In genomic region chr8:121584730-121585129, GRCm38 (mm10) we compare ENCODE assay signal across 8 mouse cellular contexts. TPM values are rescaled to one million over a fixed set of nuclear protein-coding genes. Genes with fewer than 3 reads are reported as not detected.
A peak's percentile ranks its signal among the peaks of the same experiment; 100 is the strongest.
DNase-seq lines count a peak whose midpoint lies in the region; ATAC-seq and TF ChIP-seq lines count a peak whose summit lies in the region.

No protein-coding gene starts in this region.

- H3K27ac ChIP-seq in cortical plate, adult 2 months (ENCODE audit: insufficient read depth, low read length): no peak overlapping the region
- peak overlapping the region; percentile 66; the same call in 1 of the 2 replicates for H3K27ac ChIP-seq in hindbrain, embryonic 16.5 days (ENCODE audit: low read depth, low read length)

- no peak for TF ChIP-seq CTCF in lung, adult 2 months (IDR thresholded peaks at IDR 0.05; ENCODE audit: insufficient read depth, low read length)
- no peak for TF ChIP-seq CTCF in cortical plate, adult 2 months (IDR thresholded peaks at IDR 0.05; ENCODE audit: extremely low read depth, insufficient read depth, low read length)

- H3K79me2 ChIP-seq in myocyte (ENCODE audit: control insufficient read depth, insufficient read depth): no peaks in the 10 kb centered on the region

- H3K4me3 ChIP-seq in lung, adult 2 months (replicated peaks; ENCODE audit: extremely low read depth, low read depth, low read length): peak overlapping the region; percentile 26
- peak overlapping the region; percentile 47 for H3K4me3 ChIP-seq in cortical plate, adult 2 months (ENCODE audit: insufficient read depth, low read length)
- peak overlapping the region; percentile 58 for H3K4me3 ChIP-seq in hindbrain, embryonic 16.5 days (ENCODE audit: low read length)
- peak overlapping the region; percentile 31 for H3K4me3 ChIP-seq in myocyte

- no peak overlapping the region; the same call in 1 of the 2 replicates for H3K9ac ChIP-seq in hindbrain, embryonic 16.5 days (ENCODE audit: low read depth, low read length)

- H3K36me3 ChIP-seq in hindbrain, embryonic 16.5 days (ENCODE audit: control insufficient read depth, insufficient read depth, low read length): no peaks in the 10 kb centered on the region
- no peaks in the 10 kb centered on the region for H3K36me3 ChIP-seq in myocyte (ENCODE audit: control insufficient read depth, insufficient read depth)

- H3K9me3 ChIP-seq in hindbrain, embryonic 16.5 days (ENCODE audit: control insufficient read depth, low read length): no peaks in the 10 kb centered on the region

- intact Hi-C loops in gastrocnemius, postnatal 14 days (cut with DNase I; ENCODE audit: low total_unique reads): no loop called here
- intact Hi-C loops in left cerebral cortex, postnatal 4 days (cut with DNase I): no loop called here

- H3K4me1 ChIP-seq in lung, adult 2 months (ENCODE audit: control insufficient read depth, insufficient read depth, low read length): peaks cover 11% of the 10 kb centered on the region
- H3K4me1 ChIP-seq in cortical plate, adult 2 months (ENCODE audit: control insufficient read depth, insufficient read depth, low read length): no peaks in the 10 kb centered on the region
- H3K4me1 ChIP-seq in hindbrain, embryonic 16.5 days (ENCODE audit: control insufficient read depth, insufficient read depth, low read depth, low read length): peaks cover 4% of the 10 kb centered on the region

- peak overlapping the region; percentile 51 for H3ac ChIP-seq in myocyte (ENCODE audit: control insufficient read depth, insufficient read length)

- TF ChIP-seq POLR2A in lung, adult 2 months (IDR thresholded peaks at IDR 0.05; ENCODE audit: borderline replicate concordance, extremely low read depth, low read depth, low read length): no peak
- TF ChIP-seq POLR2A in cortical plate, adult 2 months (IDR thresholded peaks at IDR 0.05; ENCODE audit: extremely low read depth, insufficient read depth, low read length): no peak
- TF ChIP-seq POLR2A in myocyte (IDR thresholded peaks at IDR 0.05; ENCODE audit: insufficient read length, low read depth): no peak

- WGBS in lung, adult 2 months: 38% methylated on average over 13 of the region's 13 CpGs
- WGBS in hindbrain, embryonic 16.5 days: 54% methylated on average over 13 of the region's 13 CpGs

- no peak for ATAC-seq in hindbrain, embryonic 16.5 days

- no peak for DNase-seq in lung, adult 2 months
- no peak for DNase-seq in lung, postnatal 36 days
- DNase-seq in gastrocnemius, postnatal 14 days: no peak
- DNase-seq in right cerebral cortex, adult 18-20 months: no peak
- DNase-seq in left cerebral cortex, postnatal 4 days: no peak

- H3K4me2 ChIP-seq in hindbrain, embryonic 16.5 days (ENCODE audit: low read length): peak overlapping the region; percentile 68
- H3K4me2 ChIP-seq in myocyte (ENCODE audit: low read depth): peak overlapping the region; percentile 79

- no peaks in the 10 kb centered on the region for H3K27me3 ChIP-seq in hindbrain, embryonic 16.5 days (replicated peaks; ENCODE audit: control insufficient read depth, insufficient read depth, low read length)
- H3K27me3 ChIP-seq in myocyte (ENCODE audit: control insufficient read depth, insufficient read depth, insufficient read length): no peaks in the 10 kb centered on the region

TF ChIP-seq in myocyte, 11 proteins besides CTCF, POLR2A, EP300 and RAD21:
- TF ChIP-seq MYOG (IDR thresholded peaks at IDR 0.05; ENCODE audit: control insufficient read depth in 1 of 3, insufficient read depth in 1 of 3, insufficient read length in 2 of 3, low read depth in 2 of 3) (no peak), E2F4 (IDR thresholded peaks at IDR 0.05; ENCODE audit: insufficient read depth) (no peak), POLR2AphosphoS2 (IDR thresholded peaks at IDR 0.05; ENCODE audit: insufficient read length, low read depth) (no peak), CEBPB (IDR thresholded peaks at IDR 0.05; ENCODE audit: insufficient read depth, poor library complexity, severe bottlenecking) (no peak), SRF (IDR thresholded peaks at IDR 0.05; ENCODE audit: control insufficient read depth, insufficient read length, low read depth) (no peak), TCF3 (IDR thresholded peaks at IDR 0.05; ENCODE audit: insufficient read length, low read depth) (no peak)

RNA-seq across cellular contexts. Expression of gene Map1lc3b, which starts 5.4 kb away (rescaled TPM):
- polyA plus RNA-seq in lung, adult 2 months (2012; rRNA removed): 106 and 140 TPM in 2 replicates
- 123 and 130 TPM in 2 replicates for polyA plus RNA-seq in cortical plate, adult 2 months (2012; rRNA removed)
- polyA plus RNA-seq in hindbrain, embryonic 16.5 days (2015; fragmentation: Nextera tagmentation; extraction: Ambion mirVana): 355 and 365 TPM in 2 replicates
- polyA plus RNA-seq in myocyte (2012; fragmentation: generic; extraction: Trizol): 186 TPM
- total RNA-seq in gastrocnemius, postnatal 14 days (2021): 100 to 1,000 TPM; 102 to 136 TPM
- 100 to 1,000 TPM; 145 to 167 TPM for total RNA-seq in left cerebral cortex, postnatal 4 days (2021)

RNA-seq across cellular contexts. Expression of gene Fbxo31, which starts 6.1 kb away (rescaled TPM):
- 48.2 and 49.9 TPM in 2 replicates for polyA plus RNA-seq in lung, adult 2 months (2012; rRNA removed)
- 96.6 and 103 TPM in 2 replicates for polyA plus RNA-seq in cortical plate, adult 2 months (2012; rRNA removed)
- polyA plus RNA-seq in hindbrain, embryonic 16.5 days (2015; fragmentation: Nextera tagmentation; extraction: Ambion mirVana): 37.0 and 37.5 TPM in 2 replicates
- 23.3 TPM for polyA plus RNA-seq in myocyte (2012; fragmentation: generic; extraction: Trizol)
- 10 to 100 TPM; 75.2 to 89.8 TPM for total RNA-seq in gastrocnemius, postnatal 14 days (2021)
- total RNA-seq in left cerebral cortex, postnatal 4 days (2021): 10 to 100 TPM; 64.1 to 67.3 TPM

RNA-seq across cellular contexts. Expression of gene 1700018B08Rik, which starts 40.6 kb away (rescaled TPM):
- not detected in 2 replicates for polyA plus RNA-seq in lung, adult 2 months (2012; rRNA removed)
- polyA plus RNA-seq in cortical plate, adult 2 months (2012; rRNA removed): not detected in 2 replicates
- not detected in 2 replicates for polyA plus RNA-seq in hindbrain, embryonic 16.5 days (2015; fragmentation: Nextera tagmentation; extraction: Ambion mirVana)
- not detected for polyA plus RNA-seq in myocyte (2012; fragmentation: generic; extraction: Trizol)
- total RNA-seq in gastrocnemius, postnatal 14 days (2021): not detected
- not detected for total RNA-seq in left cerebral cortex, postnatal 4 days (2021)
